Mouse (Mus musculus): Measurements from ENCODE around the gene Irs1. TPM values are rescaled to one million over a fixed set of nuclear protein-coding genes. Genes with fewer than 3 reads are reported as not detected.

Gene Irs1
- total RNA-seq, 2 experiments from 2014 or later = not detected

DNA sequence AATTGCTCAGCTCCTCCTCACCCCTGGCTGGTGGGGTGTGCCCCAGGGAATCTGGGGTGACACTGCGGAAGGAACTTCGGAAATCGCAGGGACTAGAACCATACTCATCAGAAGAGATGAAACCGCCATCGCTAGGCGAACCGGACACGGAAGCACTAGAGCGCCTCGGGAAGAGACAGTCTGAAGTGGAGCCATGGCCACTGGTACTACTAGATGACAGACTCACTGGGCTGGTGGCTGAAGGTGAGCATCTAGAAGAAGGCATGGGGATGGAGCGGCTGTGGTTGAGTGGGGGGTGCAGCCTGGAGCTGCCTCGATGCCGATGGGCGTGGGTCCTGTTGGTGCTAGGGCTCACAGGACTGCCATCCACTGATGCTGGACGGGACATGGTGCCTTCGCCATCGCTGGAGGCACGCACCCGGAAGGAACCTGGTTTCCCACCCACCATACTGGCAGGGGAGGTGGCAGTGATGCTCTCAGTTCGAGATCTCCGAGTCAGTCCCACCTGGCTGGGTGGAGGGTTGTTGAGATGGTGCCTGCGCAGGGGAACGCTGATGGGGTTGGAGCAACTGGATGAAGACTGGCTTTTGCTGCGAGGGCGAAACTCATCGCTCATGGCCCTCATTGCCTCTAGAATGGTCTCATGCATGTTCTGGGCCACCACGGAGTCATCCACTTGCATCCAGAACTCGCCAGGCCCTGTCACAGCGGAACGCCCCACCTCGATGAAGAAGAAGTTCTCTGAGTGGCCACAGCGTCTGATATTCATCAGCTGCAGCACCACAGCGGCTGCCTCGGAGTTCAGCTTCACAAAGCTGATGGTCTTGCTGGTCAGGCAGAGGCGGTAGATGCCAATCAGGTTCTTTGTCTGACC, 1.9 kb downstream of the Irs1 start:
- ATAC-seq (replicated peaks; ENCODE audit: poor library complexity, severe bottlenecking) = no peak

GRCm38 (mm10) chr1:82288421-82288990, 2.7 kb downstream of the Irs1 start:
- ATAC-seq (replicated peaks; ENCODE audit: poor library complexity, severe bottlenecking) = no peak

DNA sequence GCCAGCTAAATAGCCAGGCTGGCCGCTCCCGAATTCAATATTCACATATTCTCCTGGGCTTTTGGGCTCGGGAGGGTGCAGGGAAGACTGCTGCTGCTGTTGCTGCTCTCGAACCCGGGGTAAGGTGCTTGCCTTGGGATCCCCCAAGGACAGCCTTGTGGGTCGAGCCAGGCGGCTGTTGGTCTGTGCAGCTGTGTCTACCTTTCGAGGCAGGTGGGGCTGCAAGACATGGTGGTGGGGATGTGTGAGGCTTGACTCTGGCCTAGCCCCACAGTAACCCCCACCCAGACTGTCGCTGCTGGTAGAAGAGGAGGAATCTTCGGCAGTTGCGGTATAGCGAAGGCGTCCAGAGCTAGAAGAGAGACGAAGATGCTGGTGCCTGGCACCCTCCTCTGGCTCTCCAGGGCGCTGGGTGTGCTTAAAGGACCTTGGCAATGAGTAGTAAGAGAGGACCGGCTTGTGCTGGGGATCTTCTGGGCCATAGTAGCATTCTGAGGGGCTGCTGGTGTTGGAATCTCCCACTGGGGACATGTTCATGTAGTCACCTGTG, 3.4 kb downstream of the Irs1 start:
- ATAC-seq (replicated peaks; ENCODE audit: poor library complexity, severe bottlenecking) = no peak

GRCm38 (mm10) chr1:82287052-82287775, 4.0 kb downstream of the Irs1 start:
- ATAC-seq (replicated peaks; ENCODE audit: poor library complexity, severe bottlenecking) = no peak

GRCm38 (mm10) chr1:82286190-82287051, 4.8 kb downstream of the Irs1 start:
- ATAC-seq (replicated peaks; ENCODE audit: poor library complexity, severe bottlenecking) = no peak

GRCm38 (mm10) chr1:82285461-82286189, 5.6 kb downstream of the Irs1 start:
- ATAC-seq (replicated peaks; ENCODE audit: poor library complexity, severe bottlenecking) = no peak

DNA sequence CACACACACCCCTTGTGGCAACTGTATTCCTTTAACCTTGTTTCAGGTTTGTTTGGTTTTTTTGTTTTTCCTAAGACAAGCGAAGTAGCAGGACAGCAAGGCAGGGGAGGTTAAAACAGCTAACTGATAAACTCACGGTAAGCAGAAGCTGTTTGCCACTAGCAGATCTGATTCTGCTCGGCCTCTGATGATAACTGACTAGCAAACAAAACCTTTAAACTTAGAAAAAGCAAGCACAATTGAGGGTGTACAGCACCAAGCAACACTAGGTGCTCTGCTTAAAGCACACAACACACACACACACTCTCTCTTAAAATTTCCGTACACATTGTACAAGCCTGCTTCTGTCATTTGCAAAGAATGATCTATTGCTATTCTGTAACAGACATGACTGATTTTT, 6.8 kb downstream of the Irs1 start:
- ATAC-seq (replicated peaks; ENCODE audit: poor library complexity, severe bottlenecking) = no peak

DNA sequence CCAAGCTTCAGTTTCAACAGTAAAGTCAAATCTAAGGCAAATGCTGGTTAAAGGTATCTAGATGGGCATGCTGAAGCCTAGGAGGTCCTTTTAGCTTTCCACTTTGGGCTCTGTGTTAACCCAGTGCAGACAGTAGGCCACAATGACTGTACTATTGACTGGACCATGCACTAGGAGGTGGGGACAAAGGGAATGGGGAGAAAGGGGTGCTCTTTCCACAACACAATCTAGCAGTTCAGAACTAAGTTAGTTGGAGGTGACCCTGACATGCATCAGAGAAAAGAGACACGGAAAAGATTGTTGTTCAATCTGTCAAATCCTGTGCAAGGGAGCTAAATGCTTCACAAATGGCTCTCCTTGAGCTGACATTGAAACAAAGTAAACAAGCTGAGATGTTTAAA, 7.3 kb downstream of the Irs1 start:
- no peak for ATAC-seq (replicated peaks; ENCODE audit: poor library complexity, severe bottlenecking)

GRCm38 (mm10) chr1:82282992-82283611, 8.1 kb downstream of the Irs1 start:
- peak; percentile 94 for ATAC-seq (replicated peaks; ENCODE audit: poor library complexity, severe bottlenecking)

- no peak for ATAC-seq (replicated peaks; ENCODE audit: poor library complexity, severe bottlenecking)
These were observed 9.4 kb downstream of the Irs1 start for GRCm38 (mm10) chr1:82281823-82282222.

- ATAC-seq (replicated peaks; ENCODE audit: poor library complexity, severe bottlenecking) = no peak
These were observed 11.4 kb downstream of the Irs1 start for GRCm38 (mm10) chr1:82279768-82280167.

- ATAC-seq (replicated peaks; ENCODE audit: poor library complexity, severe bottlenecking) = no peak
These were observed 16.9 kb downstream of the Irs1 start for GRCm38 (mm10) chr1:82274361-82274760.

DNA sequence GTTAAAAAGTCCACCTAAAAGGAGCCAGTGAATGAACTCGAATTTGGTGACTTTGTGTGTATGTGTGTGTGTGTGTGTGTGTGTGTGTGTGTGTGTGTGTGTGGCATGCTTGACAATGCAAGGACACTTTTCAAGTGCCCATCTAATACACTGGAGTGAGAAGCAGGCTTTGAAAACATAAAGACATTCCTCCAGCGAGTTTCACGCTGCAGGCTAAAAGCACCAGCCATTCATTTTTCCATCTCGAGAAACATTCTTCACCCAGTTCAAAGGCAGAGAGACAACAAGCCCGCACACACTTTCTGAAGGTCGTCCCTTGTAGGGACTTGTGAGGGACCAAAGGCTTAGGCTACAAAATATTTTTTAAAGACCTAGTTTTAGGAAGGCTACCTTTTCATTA, 17.7 kb downstream of the Irs1 start:
- no peak for ATAC-seq (replicated peaks; ENCODE audit: poor library complexity, severe bottlenecking)

GRCm38 (mm10) chr1:82272231-82272630, 19.0 kb downstream of the Irs1 start:
- no peak for ATAC-seq (replicated peaks; ENCODE audit: poor library complexity, severe bottlenecking)

DNA sequence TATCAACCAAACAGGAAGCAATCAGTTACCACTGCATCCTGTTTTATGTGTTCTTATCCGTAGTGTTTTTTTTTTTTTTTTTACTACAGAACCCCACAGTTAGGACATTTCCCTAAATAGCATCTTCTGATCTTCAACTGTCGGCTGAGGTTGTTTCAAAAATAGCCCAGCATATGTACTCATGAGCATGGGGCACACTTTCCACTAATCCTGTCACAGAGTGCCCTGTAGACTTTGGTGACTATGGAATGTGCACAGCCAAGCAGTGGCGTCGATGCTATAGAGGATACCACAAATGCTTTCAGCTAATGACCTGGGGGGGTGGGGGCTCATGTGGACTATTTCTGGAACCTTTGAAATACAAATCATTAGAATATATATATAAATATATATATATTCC, 23.7 kb downstream of the Irs1 start:
- no peak for ATAC-seq (replicated peaks; ENCODE audit: poor library complexity, severe bottlenecking)

DNA sequence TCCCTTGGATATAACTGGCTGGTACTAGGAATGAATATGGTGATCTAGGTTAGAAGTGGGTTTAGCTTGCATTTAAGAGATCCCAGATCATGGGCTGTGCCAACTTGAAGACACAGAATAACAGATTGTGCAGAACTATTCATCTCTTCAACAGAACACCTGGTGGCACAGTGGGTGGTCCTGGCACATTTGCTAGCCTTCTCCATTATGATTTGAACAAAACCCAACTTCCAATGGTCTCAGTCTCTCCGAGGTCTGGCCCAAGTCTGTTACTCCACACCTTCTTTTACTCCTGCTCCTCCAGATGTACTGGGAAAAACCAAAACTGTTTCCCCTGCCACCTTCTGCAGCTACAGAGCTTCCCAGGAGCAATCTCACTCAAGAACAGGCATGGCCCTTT, 28.9 kb downstream of the Irs1 start:
- ATAC-seq (replicated peaks; ENCODE audit: poor library complexity, severe bottlenecking) = no peak

DNA sequence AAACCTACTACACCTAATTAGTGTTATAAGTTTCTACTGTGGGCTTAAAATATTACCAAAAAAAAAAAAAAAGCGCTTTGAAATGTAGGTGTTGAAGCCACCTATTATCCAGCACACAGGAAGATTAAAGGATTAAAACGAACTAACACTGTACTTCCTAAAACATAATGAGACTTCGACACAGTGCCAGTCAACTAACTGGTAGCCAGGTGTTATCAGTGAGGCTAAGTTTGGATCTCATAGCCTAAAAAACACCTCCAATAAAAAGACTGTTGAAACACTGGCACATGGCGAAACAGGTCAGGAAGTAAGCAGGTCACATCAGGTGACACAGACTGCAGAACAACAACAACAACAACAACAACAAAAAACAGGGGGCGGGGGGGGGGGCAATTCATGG, 29.6 kb downstream of the Irs1 start:
- ATAC-seq (replicated peaks; ENCODE audit: poor library complexity, severe bottlenecking) = no peak

- ATAC-seq (replicated peaks; ENCODE audit: poor library complexity, severe bottlenecking) = no peak
These were observed 30.1 kb downstream of the Irs1 start for GRCm38 (mm10) chr1:82261053-82261618.

DNA sequence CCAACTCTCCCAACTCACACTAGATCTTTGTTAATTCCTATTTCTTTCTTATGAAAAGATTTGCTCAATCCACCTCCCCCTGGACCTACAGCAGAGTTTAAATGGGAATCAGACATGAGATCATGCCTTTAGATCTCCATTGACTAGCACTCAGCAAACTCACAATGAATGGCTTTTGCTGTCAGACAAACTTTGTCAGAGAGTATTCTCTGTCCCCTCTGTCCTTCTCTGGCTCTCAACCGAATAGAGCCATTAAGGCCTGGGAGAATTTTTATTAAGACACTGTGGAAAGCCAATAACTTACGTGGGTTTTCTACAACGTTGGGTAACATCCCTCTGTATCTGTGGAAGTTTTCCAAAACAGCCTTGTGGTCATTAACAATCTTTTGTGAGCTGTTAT, 31.2 kb downstream of the Irs1 start:
- ATAC-seq (replicated peaks; ENCODE audit: poor library complexity, severe bottlenecking) = no peak

All from granulocyte monocyte progenitor cell, adult 5-6 weeks (primary cell).